Mouse (Mus musculus) embryonic fibroblast, embryonic 13.5 days (primary cell): ENCODE data around the gene Cnst.

Source experiments
- CTCF ChIP-seq: IDR thresholded peaks from 2 replicates; pipeline ENCODE4 v1.5.1; 2011; ENCODE audit warnings: mild to moderate bottlenecking, control low read depth, low read length, moderate library complexity, borderline replicate concordance; ENCODE audit not compliant: insufficient read depth
- POLR2A ChIP-seq: IDR thresholded peaks from 2 replicates; pipeline ENCODE4 v1.6.1; 2011; ENCODE audit warnings: low read depth, mild to moderate bottlenecking, control low read depth, low read length, moderate library complexity

GRCm38 (mm10) chr1:179663065-179663464 lies 116.9 kb downstream of the Cnst start:
- TF ChIP-seq CTCF (no peak), POLR2A (no peak)
